Mouse (Mus musculus) embryonic facial prominence, embryonic 10.5 days (tissue): ENCODE results near the gene Eif2b3. TPM values are rescaled to one million over a fixed set of nuclear protein-coding genes. Genes with fewer than 3 reads are reported as not detected.
A peak's percentile ranks its signal among the peaks of the same experiment; 100 is the strongest.

ENCODE experiments used
- DNase-seq: peaks from one replicate; pipeline ENCODE4 v3.0.0-alpha.2; 2017; ENCODE audit warnings: low spot score
- H3K27ac ChIP-seq: fragments of 300-500 bp; sonication (generic); replicated peaks from 2 replicates; pipeline ENCODE4 v1.5.1; 2016; ENCODE audit warnings: mild to moderate bottlenecking
- H3K27me3 ChIP-seq: fragments of 300-500 bp; sonication (generic); replicated peaks from 2 replicates; pipeline ENCODE4 v1.6.1; 2016; ENCODE audit warnings: low read depth, mild to moderate bottlenecking; ENCODE audit not compliant: poor library complexity, severe bottlenecking
- H3K36me3 ChIP-seq: fragments of 300-500 bp; sonication (generic); replicated peaks from 2 replicates; pipeline ENCODE4 v1.6.1; 2016; ENCODE audit warnings: mild to moderate bottlenecking, moderate library complexity
- H3K4me1 ChIP-seq: fragments of 300-500 bp; sonication (generic); 2 replicates; pipeline ENCODE4 v1.6.1; 2016
- H3K4me3 ChIP-seq: fragments of 300-500 bp; sonication (generic); 2 replicates; pipeline ENCODE4 v1.5.1; 2016; ENCODE audit warnings: mild to moderate bottlenecking, moderate library complexity
- H3K9me3 ChIP-seq: fragments of 300-500 bp; sonication (generic); 2 replicates; pipeline ENCODE4 v1.6.1; 2016; ENCODE audit warnings: mild to moderate bottlenecking
- WGBS: fragments of 180-500 bp; shearing (Covaris S2); methylation state at CpG from one replicate; pipeline ENCODE4 v1.1.7; 2016; 5-methylcytosine and 5-hydroxymethylcytosine counted together
- polyA plus RNA-seq: library from polyadenylated mRNA; unstranded; fragments of >200 nt; fragmentation: Nextera tagmentation; extraction: Ambion mirVana; gene quantifications from 2 replicates; pipeline ENCODE4 v1.2.1, GENCODE M21; 2016

The Eif2b3 gene
- polyA plus RNA-seq, 1 experiment from 2014 or later = 63.3 TPM

DNA sequence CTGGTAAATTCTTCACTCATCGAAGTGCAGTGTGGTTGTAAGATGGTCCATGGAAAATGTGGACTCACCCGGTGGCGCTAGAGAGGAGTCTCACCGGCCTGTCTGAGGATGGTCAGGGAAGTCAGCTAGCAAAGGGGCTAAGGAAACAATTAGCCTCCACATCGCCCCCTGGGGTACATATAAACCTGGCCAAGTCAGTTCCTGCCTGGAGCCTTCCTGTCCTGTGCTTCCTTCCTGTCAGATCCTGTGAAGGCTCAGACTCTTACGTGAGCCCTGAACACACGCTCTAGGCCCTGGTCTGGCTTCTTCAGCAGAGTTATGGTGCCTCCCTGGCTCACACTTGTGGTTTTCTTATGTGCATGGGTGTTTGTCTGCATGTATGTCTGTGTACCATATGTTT lies 82.0 kb downstream of the Eif2b3 start:
- H3K4me1 ChIP-seq = peaks cover 48% of the 10 kb centered on the region
- 37% methylated on average over 7 of the region's 7 CpGs for WGBS
- 0 out of 2 replicates have a peak, but pooled peaks cover 13% of the 10 kb centered on the region for H3K27me3 ChIP-seq
- H3K4me3 ChIP-seq = no peak overlapping the region
- peaks cover 64% of the 10 kb centered on the region for H3K36me3 ChIP-seq
- H3K27ac ChIP-seq = no peak overlapping the region
- H3K9me3 ChIP-seq = no peaks in the 10 kb centered on the region
- DNase-seq = peak; percentile 55

DNA sequence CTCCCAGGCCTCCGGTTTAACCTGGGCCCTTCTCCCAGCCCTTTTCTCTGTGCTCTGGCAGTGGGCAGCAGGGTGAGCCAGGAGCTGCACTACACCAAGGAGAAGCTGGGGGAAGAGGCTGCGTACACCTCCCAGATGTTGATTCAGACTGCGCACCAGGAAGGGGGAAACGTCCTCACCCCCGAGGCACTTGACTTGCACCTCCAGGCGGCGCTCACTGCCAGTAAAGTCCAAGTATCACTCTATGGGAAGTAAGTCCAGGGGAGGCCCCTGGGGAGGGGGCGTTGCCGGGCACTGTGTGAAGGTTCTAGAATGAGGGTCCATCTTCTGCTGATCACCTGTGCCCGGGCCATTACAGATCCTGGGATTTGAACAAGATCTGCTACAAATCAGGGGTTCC lies 85.5 kb downstream of the Eif2b3 start:
- H3K4me3 ChIP-seq = no peak overlapping the region
- 78% methylated on average over 10 of the region's 10 CpGs for WGBS
- no peak overlapping the region for H3K27ac ChIP-seq

DNA sequence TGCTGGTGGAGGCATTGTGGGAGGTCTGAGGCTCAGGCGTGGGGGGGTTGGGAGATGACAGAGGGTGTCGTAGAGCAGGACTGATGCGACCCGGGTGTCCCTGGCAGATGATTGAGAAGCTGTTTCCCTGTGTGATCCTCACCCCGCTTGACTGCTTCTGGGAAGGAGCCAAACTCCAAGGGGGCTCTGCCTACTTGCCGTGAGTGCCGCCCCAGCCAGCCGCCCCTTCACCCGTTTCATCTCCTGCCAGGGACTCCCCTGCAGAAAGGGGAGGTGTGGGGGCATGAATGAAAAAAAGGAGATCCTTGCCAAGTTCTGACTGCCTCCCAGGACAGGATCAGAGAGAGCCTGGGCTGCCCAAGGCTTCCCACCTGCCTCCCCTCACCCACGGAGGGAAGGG lies 85.9 kb downstream of the Eif2b3 start:
- Histone ChIP-seq H3K4me1 (peaks cover 21% of the 10 kb centered on the region), H3K36me3 (peaks cover 90% of the 10 kb centered on the region), H3K27ac (no peak overlapping the region), H3K4me3 (no peak overlapping the region), H3K9me3 (no peaks in the 10 kb centered on the region), H3K27me3 (no peaks in the 10 kb centered on the region)
- 79% methylated on average over 10 of the region's 10 CpGs for WGBS
- no peak for DNase-seq

More for the DNA sequence above, 85.5 kb downstream of the Eif2b3 start:
- DNase-seq = no peak
- peaks cover 90% of the 10 kb centered on the region for H3K36me3 ChIP-seq
- peaks cover 21% of the 10 kb centered on the region for H3K4me1 ChIP-seq
- no peaks in the 10 kb centered on the region for H3K9me3 ChIP-seq
- H3K27me3 ChIP-seq = no peaks in the 10 kb centered on the region

DNA sequence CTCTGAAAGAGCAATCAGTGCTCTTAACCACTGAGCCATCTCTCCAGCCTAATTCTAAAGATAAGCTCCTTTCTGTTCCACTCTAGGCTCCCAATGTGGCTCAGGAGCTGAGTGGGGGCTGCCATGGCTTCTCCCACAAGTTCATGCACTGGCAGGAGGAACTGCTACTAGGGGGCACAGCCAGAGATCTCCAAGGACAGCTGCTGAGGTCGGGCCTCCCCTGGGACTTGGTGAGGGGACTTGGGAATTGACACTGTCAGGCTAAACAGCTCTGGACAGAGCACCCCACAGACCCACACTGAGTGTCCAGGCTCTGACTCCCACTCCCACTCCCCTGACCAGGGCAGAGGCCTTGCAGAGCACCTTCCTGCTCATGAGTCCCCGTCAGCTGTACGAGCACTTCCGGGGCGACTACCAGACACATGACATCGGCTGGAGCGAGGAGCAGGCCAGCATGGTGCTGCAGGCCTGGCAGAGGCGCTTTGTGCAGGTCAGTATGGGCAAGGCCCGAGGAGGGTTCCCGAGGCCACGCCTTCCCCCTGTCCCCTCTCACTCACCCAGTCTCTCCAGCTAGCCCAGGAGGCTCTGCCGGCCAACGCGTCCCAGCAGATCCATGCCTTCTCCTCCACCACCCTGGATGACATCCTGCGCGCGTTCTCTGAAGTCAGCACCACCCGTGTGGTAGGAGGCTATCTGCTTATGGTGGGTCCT lies 88.8 kb downstream of the Eif2b3 start:
- peaks cover 92% of the 10 kb centered on the region for H3K36me3 ChIP-seq
- no peaks in the 10 kb centered on the region for H3K9me3 ChIP-seq
- H3K4me3 ChIP-seq = no peak overlapping the region
- 0 out of 2 replicates have a peak overlapping the region, but pooled peaks have one; percentile 19 for H3K27ac ChIP-seq
- peaks cover 15% of the 10 kb centered on the region for H3K4me1 ChIP-seq
- 93% methylated on average over 18 of the region's 18 CpGs for WGBS
- no peaks in the 10 kb centered on the region for H3K27me3 ChIP-seq
- DNase-seq = no peak

DNA sequence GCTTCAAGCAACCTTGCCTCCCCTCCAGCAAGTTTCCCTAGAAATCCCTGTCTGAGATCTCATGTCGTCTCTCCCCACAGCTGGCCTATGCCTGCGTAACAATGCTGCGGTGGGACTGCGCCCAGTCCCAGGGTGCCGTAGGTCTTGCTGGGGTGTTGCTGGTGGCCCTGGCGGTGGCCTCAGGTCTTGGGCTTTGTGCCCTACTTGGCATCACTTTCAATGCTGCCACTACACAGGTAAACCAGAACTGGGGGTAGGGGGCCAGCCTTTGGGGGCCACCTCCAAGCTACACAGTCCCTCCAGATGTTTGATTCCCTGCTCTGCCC lies 89.3 kb downstream of the Eif2b3 start:
- Histone ChIP-seq H3K9me3 (no peaks in the 10 kb centered on the region), H3K36me3 (peaks cover 92% of the 10 kb centered on the region), H3K27me3 (no peaks in the 10 kb centered on the region), H3K27ac (no peak overlapping the region), H3K4me1 (peaks cover 15% of the 10 kb centered on the region), H3K4me3 (no peak overlapping the region)
- WGBS = 95% methylated on average over 6 of the region's 6 CpGs
- no peak for DNase-seq

DNA sequence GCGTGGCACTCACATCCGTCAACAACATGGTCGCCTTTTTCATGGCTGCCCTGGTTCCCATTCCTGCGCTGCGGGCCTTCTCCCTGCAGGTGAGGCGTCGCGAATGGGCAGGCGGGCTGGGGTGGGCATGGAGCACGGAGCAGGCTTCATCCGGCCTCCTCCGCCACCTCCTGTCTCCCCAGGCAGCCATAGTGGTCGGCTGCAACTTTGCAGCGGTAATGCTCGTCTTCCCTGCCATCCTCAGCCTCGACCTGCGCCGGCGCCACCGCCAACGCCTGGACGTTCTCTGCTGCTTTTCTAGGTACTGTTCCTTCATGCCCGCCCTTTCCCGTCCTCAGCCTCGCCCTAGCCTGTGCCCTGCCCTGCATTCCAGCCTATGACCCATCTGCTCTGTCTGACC lies 90.1 kb downstream of the Eif2b3 start:
- WGBS = 94% methylated on average over 25 of the region's 25 CpGs

DNA sequence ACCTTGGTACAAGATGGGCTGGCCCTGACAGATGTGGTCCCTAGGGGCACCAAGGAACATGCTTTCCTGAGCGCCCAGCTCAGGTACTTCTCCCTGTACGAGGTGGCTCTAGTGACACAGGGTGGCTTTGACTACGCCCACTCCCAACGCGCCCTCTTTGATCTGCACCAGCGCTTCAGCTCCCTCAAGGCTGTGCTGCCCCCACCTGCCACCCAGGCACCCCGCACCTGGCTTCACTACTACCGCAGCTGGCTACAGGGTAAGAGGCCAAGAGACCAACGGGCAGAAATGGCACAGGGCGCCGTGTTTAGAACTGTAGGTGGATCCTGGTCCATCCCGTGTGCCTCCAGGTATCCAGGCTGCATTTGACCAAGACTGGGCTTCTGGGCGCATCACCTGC lies 91.0 kb downstream of the Eif2b3 start:
- peaks cover 94% of the 10 kb centered on the region for H3K36me3 ChIP-seq
- WGBS = 92% methylated on average over 13 of the region's 13 CpGs
- H3K27me3 ChIP-seq = no peaks in the 10 kb centered on the region
- H3K4me3 ChIP-seq = no peak overlapping the region
- H3K4me1 ChIP-seq = peaks cover 8% of the 10 kb centered on the region; the same call in 1 of the 2 replicates
- DNase-seq = no peak
- H3K9me3 ChIP-seq = no peaks in the 10 kb centered on the region
- no peak overlapping the region for H3K27ac ChIP-seq

More for the DNA sequence above, 90.1 kb downstream of the Eif2b3 start:
- Histone ChIP-seq H3K27ac (no peak overlapping the region), H3K4me3 (no peak overlapping the region), H3K9me3 (no peaks in the 10 kb centered on the region), H3K27me3 (no peaks in the 10 kb centered on the region), H3K4me1 (peaks cover 12% of the 10 kb centered on the region; the same call in 1 of the 2 replicates), H3K36me3 (peaks cover 95% of the 10 kb centered on the region)
- no peak for DNase-seq

DNA sequence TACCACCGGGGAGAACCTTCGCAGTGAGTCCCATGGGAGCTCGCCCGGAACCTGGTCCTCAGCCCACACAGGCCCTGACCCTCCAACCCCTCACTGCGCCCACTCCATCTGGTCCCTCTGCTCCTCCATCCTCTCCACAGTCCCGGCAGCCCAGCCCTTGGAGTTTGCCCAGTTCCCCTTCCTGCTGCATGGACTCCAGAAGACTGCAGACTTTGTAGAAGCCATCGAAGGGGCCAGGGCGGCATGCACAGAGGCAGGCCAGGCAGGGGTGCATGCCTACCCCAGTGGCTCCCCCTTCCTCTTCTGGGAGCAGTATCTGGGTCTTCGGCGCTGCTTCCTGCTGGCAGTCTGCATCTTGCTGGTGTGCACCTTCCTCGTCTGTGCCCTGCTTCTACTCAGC lies 91.8 kb downstream of the Eif2b3 start:
- no peak overlapping the region for H3K27ac ChIP-seq
- H3K9me3 ChIP-seq = no peaks in the 10 kb centered on the region
- H3K27me3 ChIP-seq = no peaks in the 10 kb centered on the region
- WGBS = 93% methylated on average over 11 of the region's 11 CpGs
- H3K4me1 ChIP-seq = peaks cover under 1% of the 10 kb centered on the region; the same call in 1 of the 2 replicates
- DNase-seq = no peak
- no peak overlapping the region for H3K4me3 ChIP-seq
- H3K36me3 ChIP-seq = peaks cover 94% of the 10 kb centered on the region

DNA sequence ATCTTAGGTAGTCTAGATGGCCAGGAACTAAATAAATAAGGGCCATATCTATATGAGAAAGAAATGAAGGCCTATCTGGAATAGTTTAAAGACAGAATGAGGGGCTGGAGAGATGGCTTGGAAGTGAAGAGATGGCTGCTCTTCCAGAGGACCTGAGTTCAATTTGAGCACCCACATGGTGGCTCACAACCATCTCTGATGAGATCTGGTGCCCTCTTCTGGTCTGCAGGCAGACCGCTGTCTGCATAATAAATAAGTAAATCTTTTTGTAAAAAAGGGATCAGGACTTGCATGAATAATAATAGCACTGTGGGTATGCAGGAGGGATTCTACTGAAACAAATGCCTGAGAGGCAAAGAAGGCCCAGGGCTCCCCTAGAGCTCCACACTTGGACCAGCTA lies 94.0 kb downstream of the Eif2b3 start:
- Histone ChIP-seq H3K9me3 (no peaks in the 10 kb centered on the region), H3K4me1 (no peaks in the 10 kb centered on the region), H3K27ac (no peak overlapping the region), H3K4me3 (no peak overlapping the region), H3K27me3 (no peaks in the 10 kb centered on the region), H3K36me3 (peaks cover 77% of the 10 kb centered on the region)
- DNase-seq = no peak
- WGBS = 77% methylated on average over 1 of the region's 1 CpGs

DNA sequence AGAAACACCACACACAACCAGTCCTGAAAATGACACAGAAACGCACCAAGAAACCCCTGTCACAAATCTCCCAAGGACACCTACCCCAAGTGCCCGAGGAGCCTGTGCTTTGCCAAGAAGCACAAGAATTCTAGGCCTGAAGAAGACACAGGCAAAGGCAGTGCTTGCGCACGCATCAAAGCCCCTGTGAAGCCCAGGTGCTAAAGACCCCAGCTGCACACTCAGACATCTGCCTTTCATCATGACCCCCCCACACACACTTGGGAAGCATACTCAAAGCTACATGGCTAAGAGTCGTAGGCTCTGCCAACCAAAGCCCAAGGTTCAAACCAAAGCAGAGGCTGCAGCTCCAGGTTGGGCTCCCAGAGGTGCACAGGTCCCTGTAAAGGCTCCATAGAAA lies 96.4 kb downstream of the Eif2b3 start:
- peaks cover 6% of the 10 kb centered on the region for H3K4me1 ChIP-seq
- H3K36me3 ChIP-seq = peaks cover 54% of the 10 kb centered on the region
- DNase-seq = no peak
- WGBS = 88% methylated on average over 5 of the region's 5 CpGs
- H3K27me3 ChIP-seq = no peaks in the 10 kb centered on the region
- H3K4me3 ChIP-seq = no peak overlapping the region
- H3K27ac ChIP-seq = no peak overlapping the region
- H3K9me3 ChIP-seq = no peaks in the 10 kb centered on the region

DNA sequence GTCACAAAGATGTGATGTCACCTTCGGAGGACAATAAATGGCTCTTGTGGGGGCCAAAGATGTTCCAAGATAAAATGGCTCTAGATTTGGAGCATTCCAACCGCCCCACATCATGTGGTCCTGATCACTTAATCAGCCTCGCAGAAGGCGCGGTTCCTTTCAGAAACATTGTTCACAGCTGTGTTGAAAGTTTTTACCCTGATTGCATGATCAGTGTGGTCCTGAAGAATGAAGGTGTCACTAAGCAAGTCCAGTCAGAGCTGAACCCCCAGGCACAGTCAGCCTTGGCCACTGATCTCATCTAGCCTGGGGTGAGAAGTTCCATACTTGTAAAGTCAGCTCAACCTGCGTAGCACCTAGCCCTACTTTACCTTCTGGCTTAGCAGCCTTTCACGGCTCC lies 98.7 kb downstream of the Eif2b3 start:
- WGBS = 95% methylated on average over 7 of the region's 7 CpGs
- DNase-seq = no peak

DNA sequence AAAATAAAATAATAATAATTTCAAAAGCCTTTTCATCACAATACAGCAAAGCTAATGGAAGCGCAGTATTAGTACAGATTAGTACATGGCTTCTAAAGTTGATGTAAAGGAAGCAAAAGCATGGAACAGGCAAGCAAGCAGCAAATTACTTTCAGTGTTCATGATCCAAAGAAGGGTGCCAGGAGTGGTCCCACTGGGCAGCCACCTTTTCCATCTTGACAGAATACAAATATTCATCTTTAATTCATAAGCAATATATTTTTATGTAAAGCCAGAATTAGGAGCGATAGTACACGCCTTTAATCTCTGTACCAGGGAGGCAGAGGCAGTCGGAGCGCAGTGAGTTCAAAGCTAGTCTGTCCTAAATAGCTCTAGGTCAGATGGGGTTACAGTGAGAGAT lies 100.4 kb downstream of the Eif2b3 start:
- no peaks in the 10 kb centered on the region for H3K27me3 ChIP-seq
- no peak for DNase-seq
- H3K9me3 ChIP-seq = no peaks in the 10 kb centered on the region
- peak overlapping the region; percentile 93 for H3K27ac ChIP-seq
- H3K36me3 ChIP-seq = peaks cover 16% of the 10 kb centered on the region
- peaks cover 25% of the 10 kb centered on the region for H3K4me1 ChIP-seq
- H3K4me3 ChIP-seq = peak overlapping the region; percentile 85
- 81% methylated on average over 5 of the region's 5 CpGs for WGBS

More for the DNA sequence above, 98.7 kb downstream of the Eif2b3 start:
- Histone ChIP-seq H3K27me3 (no peaks in the 10 kb centered on the region), H3K36me3 (peaks cover 33% of the 10 kb centered on the region), H3K27ac (no peak overlapping the region), H3K4me1 (peaks cover 15% of the 10 kb centered on the region), H3K9me3 (no peaks in the 10 kb centered on the region), H3K4me3 (no peak overlapping the region)

DNA sequence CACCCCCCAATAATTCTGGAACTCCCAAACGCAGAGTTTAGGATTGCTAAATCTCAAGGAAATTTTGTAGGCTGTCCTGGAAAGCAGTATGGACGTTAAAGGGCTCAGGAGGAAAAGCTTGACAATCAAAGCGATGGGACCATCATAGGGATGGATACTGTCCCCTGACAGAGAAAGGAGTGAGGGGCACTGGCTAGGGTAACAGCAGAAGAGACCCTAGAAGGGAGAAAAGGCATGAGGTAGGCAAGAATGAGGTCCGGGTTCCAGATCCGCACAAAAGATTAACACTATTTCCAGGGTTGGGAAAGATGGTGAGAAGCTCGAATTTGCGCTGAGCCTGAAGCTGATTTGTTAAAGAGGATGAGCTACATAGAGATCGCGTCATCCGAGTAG lies 100.8 kb downstream of the Eif2b3 start:
- H3K27ac ChIP-seq = peak overlapping the region; percentile 93
- no peaks in the 10 kb centered on the region for H3K27me3 ChIP-seq
- no peak for DNase-seq
- WGBS = 6% methylated on average over 10 of the region's 10 CpGs
- peak overlapping the region; percentile 85 for H3K4me3 ChIP-seq
- peaks cover 29% of the 10 kb centered on the region for H3K4me1 ChIP-seq
- no peaks in the 10 kb centered on the region for H3K9me3 ChIP-seq
- H3K36me3 ChIP-seq = peaks cover 12% of the 10 kb centered on the region
